Mouse (Mus musculus): ENCODE measurements at regions not wholly inside any gene's neighbourhood (a gene's known extent, or its start where the extent isn't known, plus 50 kb on each side); places are given as distances from the start of the nearest gene placed in this dataset.

DNA sequence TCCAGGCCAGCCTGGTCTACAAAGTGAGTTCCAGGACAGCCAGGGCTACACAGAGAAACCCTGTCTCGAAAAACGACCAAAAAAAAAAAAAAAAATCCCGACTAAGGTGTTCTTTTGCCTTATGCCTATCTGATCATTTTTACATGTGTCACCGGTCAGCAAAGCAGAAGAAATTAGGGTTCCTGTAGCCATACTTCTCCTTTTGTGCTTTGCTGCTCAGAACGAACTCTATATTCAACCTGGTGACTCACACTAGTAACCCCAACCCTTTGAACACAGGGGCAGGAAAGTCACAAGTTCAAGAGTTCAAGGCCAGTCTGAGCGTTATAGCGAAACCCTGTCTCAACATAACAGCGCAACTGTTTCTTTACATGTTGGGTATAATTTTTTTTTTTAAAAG is 108.7 kb upstream of the Tbc1d5 start:
- TF ChIP-seq POLR2A (IDR thresholded peaks at IDR 0.05; ENCODE audit: low read depth, low read length) (no peak), CTCF (IDR thresholded peaks at IDR 0.05; ENCODE audit: extremely low read depth, insufficient read depth, insufficient read length, insufficient replicate concordance) (no peak)

Measured in spleen, adult 2 months (tissue).